Mouse (Mus musculus) layer of hippocampus, postnatal 25 days (tissue): ENCODE data around the gene Kctd6. TPM values are rescaled to one million over a fixed set of nuclear protein-coding genes. Genes with fewer than 3 reads are reported as not detected.
A peak's percentile ranks its signal among the peaks of the same experiment; 100 is the strongest.

Experiments used
- DNase-seq, 2 experiments: peaks; one replicate each; pipeline ENCODE4 v3.0.0; 2022; ENCODE audit warnings: mixed read lengths in 2 of 2, low spot score in 1 of 2; ENCODE audit errors: extremely low spot score in 1 of 2
- total RNA-seq, 2 experiments: library from RNA; stranded (reverse); gene quantifications; 2 replicates each; pipeline ENCODE4 v1.2.3; 2021

The Kctd6 gene
- 10 to 100 TPM; 61.0 to 64.5 TPM for total RNA-seq

- DNase-seq, result peak; percentile 88 to 97
Observed at GRCm38 (mm10) chr14:8213803-8214224, at the start of gene Kctd6. Gene Kctd6 (plus strand): TSS chr14:8214140.

GRCm38 (mm10) chr14:8164463-8164862, 49.5 kb upstream of the Kctd6 start:
- DNase-seq, result no peak

DNA sequence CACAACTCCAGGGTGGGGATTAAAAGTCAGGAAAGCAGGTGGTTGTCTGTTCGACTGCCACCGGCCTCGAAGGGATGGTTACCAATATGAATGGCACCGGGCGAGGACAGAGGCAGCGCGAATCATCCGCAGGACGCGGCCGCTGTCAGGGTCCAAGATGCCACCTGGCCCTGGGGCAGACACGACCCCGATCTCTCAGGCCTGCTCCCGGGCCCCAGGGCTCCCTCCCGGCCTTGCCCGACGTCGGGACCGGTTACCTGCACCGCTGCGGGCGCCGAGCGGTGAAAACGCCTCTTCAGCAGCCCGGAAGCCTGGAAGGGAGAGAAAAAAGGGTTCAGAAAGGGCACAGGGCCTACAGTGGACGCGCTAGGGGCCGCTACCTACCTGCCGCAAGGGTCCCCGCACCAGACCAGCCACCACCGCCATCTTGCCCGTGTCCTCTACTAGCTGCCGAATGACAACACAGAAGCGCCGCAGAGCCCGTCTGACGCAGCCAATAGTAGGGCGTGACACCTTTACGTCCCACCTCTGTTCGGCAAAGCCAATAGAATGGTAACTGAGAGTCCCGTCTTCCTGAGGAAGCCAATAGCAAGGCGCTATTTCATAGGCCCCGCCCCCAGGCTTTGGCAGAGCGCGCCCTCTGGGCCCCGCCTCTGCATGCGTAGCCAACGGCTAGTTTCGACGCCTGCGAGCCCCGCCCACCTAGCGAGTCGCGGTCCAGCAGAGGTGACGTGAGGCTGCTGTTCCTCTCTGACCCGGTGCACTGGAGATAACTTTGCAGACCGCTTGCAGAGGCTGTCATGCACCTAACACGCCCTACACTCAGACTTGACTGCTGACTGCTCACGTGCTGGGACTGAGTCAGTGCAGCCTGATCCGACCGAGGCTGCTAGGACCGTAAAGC, 41.2 kb upstream of the Kctd6 start, which contains the start of gene Pdhb:
Gene Pdhb, minus strand, starts transcription at position 519 of the 904 bp plus-strand sequence.
- peak; percentile 91 to 94 for DNase-seq

DNA sequence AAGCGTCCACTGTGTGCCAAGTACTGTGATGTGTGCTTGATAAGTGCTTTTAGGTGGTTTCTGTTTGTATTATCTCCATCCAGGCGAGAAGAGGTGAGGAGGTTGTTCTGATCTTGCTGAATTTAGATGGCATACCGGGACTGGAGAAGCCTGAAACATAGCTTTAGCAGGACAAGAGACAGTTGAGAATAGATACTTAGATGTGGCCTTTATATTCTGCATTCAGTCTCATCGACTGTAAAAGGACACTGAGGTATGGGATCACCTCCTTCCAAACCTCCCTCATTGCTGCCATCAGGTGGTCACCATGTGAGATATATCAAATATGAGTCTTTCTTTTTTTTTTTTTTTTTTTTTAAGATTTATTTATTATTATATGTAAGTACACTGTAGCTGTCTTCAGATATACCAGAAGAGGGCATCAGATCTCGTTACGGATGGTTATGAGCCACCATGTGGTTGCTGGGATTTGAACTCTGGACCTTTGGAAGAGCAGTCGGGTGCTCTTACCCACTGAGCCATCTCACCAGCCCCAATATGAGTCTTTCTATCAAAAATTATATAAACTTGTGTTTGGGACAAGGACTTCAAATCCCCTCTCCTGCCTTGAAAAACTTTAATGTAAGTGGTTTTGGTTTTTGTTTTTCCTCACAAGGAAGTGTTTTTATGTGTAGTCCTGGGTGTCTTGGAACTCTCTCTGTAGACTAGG, 40.2 kb upstream of the Kctd6 start:
- peak in 1 of 2 experiments; percentile 16 for DNase-seq

DNA sequence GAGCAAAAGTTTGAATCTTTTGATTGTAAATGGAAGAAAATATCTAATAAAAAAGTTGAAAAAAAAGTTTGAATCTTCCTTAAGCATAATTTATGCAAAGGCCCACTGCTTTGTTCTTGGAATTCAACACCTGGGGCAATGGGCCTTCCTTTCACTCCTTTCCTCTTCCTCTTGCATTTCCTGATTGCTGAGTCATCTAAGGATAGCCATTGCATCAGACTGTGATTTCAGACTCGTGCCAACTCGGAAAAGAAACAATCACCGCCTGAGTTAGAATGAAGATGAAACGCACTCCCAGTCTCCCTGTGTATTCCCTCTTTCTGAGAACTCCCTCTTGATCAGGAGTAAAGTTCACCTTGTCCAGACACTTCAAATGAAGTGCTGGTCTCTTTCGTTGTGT, 39.3 kb upstream of the Kctd6 start:
- no peak for DNase-seq

- DNase-seq, result no peak
Observed at GRCm38 (mm10) chr14:8176251-8176650, 37.7 kb upstream of the Kctd6 start.

DNA sequence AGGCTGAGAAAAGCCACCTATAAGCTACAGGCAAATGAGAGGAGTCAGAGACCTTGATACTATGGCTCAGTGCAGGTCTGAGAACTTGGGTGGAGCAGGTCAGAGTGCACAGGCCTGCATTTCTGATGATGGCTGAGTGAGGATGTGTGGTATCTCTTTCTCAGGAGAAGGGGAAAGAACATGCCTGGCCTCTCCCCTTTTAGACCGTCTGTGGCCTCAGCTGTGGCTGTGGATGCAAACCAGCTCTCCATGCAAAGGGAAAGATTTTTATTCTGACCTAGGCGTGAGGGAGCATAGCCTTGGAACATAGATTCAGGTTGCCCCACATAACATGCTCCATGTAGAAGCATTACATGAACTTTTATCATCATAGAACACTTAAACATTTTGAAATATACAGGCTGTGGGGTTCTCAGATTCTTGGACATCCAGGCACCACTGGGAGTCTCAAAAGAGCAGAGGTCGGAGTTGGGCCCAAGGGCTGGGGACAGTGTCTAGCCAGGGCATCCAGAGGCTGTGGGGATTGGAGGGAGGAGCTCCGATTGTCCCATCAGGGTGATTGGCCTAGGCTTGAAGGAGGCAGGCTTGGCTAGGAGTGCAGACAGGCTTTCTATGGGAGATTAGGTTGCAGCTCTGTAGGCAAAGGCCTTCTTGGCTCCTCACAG, 33.4 kb upstream of the Kctd6 start:
- no peak for DNase-seq

- no peak for DNase-seq
Observed at GRCm38 (mm10) chr14:8183330-8183729, 30.6 kb upstream of the Kctd6 start.

- DNase-seq, result peak in 1 of 2 experiments; percentile 37
Observed at GRCm38 (mm10) chr14:8186278-8187045, 27.5 kb upstream of the Kctd6 start.

GRCm38 (mm10) chr14:8190556-8190955, 23.4 kb upstream of the Kctd6 start:
- DNase-seq, result no peak

GRCm38 (mm10) chr14:8191331-8191965, 22.5 kb upstream of the Kctd6 start:
- no peak for DNase-seq

GRCm38 (mm10) chr14:8192727-8193126, 21.2 kb upstream of the Kctd6 start:
- DNase-seq, result no peak

DNA sequence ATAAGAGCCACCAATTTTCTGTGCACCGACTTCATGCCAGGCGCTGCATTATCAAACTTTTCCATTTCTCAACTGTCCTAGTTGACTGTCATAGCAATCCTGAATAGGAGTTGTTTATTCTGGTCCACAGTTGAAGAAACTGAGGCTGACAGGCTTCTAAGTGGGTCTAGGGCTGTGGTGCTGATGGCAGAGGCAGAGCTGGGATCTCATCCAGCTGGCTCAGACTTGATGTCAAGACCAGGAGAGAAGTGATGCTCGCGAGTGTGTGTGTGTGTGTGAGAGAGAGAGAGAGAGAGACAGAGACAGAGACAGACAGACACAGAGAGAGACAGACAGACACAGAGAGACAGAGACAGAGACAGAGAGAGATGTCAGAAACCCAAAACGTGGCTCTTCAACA, 13.2 kb upstream of the Kctd6 start:
- DNase-seq, result no peak

- no peak for DNase-seq
Observed at GRCm38 (mm10) chr14:8201715-8202114, 12.2 kb upstream of the Kctd6 start.

GRCm38 (mm10) chr14:8206179-8206910, 7.6 kb upstream of the Kctd6 start:
- no peak for DNase-seq

DNA sequence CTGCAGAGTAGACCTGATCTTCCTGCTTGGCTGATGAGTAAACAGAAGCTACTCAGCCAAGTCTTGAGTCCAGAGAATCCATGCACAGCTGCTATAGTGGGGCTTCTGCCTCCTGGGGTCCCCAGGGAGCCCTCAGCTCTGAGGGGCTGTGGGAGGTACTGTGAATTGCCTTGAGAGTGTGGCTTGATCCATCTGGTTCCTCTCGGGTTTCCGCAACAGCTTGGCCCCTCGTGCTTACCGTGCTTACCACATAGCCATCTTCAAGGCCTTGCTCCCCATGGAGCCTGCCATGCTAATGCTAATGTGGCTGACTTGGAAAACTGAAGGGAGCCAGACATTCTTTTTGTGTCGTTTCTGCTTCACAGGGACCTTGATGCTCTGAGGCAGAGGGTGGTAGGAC, 6.8 kb upstream of the Kctd6 start:
- DNase-seq, result no peak

DNA sequence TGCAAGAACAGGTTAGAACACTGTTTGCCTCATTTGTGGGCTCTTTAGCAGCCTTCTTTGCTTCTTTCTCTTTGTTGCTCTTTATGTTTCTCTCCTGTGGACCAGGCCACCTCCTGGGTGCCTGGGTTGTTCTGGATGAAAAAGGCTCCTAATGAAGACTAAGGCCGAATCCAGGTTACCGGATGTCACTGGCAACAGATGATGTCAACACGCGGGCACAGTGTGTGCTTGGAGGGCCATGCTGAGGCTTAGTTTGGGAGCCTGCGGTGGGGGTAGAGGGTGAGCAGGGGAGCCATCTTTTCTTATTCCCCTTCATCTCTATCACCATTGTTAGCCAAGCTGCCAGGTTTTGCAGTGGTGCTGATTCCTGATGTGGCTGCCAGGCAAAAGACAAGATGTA, 6.4 kb upstream of the Kctd6 start:
- no peak for DNase-seq

DNA sequence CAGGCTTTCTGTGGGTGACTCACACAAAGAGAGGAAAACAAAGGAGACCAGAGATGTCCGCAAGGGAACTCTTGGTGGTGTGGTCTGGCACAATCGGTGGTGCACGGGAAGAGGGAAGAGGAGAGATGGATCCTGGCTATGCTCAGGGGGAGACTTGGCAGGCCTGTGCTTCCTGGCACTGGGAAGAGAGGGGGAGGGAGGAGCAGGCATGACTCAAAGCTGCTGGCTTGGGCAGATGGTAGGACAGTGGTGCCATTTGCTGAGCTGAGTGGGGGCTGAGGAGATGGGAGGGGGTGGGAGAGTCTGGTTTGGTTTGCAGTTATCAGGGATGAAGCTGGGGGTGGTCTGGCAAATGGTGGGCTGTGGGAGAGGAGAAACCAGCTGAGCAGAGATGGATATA, 5.1 kb upstream of the Kctd6 start:
- peak; percentile 51 to 64 for DNase-seq

GRCm38 (mm10) chr14:8209896-8210295, 4.0 kb upstream of the Kctd6 start:
- DNase-seq, result no peak
